Mouse (Mus musculus): Measurements from ENCODE around the gene Lrguk. TPM values are rescaled to one million over a fixed set of nuclear protein-coding genes. Genes with fewer than 3 reads are reported as not detected.

Lrguk gene
- polyA plus RNA-seq, 1 experiment from 2014 or later, result 1.6 TPM

DNA sequence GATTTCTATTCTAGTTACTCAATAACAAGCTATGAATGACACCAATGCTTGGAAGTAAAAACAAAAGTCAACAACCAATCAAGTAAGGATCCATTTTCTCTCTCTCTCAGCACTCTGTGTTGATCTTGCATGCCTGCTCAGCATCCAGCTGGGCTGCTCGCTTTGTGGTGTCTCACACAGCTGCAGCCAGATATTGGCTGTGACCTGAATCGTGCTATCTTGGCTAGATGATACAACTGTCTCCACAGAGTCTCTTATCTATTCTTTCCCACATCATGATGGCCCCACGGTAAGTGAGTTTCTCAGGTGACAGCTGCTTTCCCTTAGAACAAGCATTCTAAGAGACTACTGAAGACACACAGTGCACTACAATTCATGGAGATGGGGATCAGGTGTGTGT, 152.7 kb downstream of the Lrguk start:
- ATAC-seq (ENCODE audit: low read depth), result no peak
- 75% methylated on average over 3 of the region's 3 CpGs for WGBS
- DNase-seq (ENCODE audit: low spot score), result no peak

DNA sequence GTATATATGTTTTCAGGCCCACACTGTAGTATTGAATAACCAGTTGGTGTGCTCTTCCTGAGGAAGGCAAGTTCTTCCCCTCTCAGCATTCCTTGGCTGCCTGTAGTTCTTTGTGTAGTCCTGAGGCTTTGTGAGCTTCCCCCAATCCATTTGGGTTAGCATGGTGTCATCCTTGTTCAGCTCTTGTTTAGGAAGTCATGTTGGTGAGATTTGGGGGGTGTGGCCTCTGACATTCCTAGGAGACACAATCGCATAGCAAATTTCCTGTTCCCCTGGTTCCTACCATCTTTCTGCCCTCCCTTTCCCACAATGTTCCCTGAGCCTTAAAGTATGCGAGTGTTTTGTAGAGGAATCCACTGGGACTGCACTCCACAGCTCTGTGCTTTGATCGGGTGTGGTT, 154.1 kb downstream of the Lrguk start:
- Histone ChIP-seq H3K4me1 (ENCODE audit: control insufficient read depth, insufficient read depth, low read length) (no peaks in the 10 kb centered on the region), H3K36me3 (ENCODE audit: control insufficient read depth, insufficient read depth, low read length) (no peaks in the 10 kb centered on the region), H3K4me3 (ENCODE audit: low read depth, low read length) (no peak overlapping the region), H3K9ac (ENCODE audit: low read depth, low read length) (no peak overlapping the region), H3K27me3 (replicated peaks; ENCODE audit: control insufficient read depth, insufficient read depth, low read length) (no peaks in the 10 kb centered on the region), H3K4me2 (ENCODE audit: low read depth, low read length) (no peak overlapping the region), H3K9me3 (ENCODE audit: control insufficient read depth, low read length) (no peaks in the 10 kb centered on the region), H3K27ac (replicated peaks; ENCODE audit: low read depth, low read length) (no peak overlapping the region)
- no peak for DNase-seq (ENCODE audit: low spot score)
- 76% methylated on average over 3 of the region's 3 CpGs for WGBS
- ATAC-seq (ENCODE audit: low read depth), result no peak

More for the DNA sequence above, 152.7 kb downstream of the Lrguk start:
- Histone ChIP-seq H3K27me3 (replicated peaks; ENCODE audit: control insufficient read depth, insufficient read depth, low read length) (no peaks in the 10 kb centered on the region), H3K9me3 (ENCODE audit: control insufficient read depth, low read length) (no peaks in the 10 kb centered on the region), H3K4me2 (ENCODE audit: low read depth, low read length) (no peak overlapping the region), H3K4me1 (ENCODE audit: control insufficient read depth, insufficient read depth, low read length) (no peaks in the 10 kb centered on the region), H3K9ac (ENCODE audit: low read depth, low read length) (no peak overlapping the region), H3K4me3 (ENCODE audit: low read depth, low read length) (no peak overlapping the region), H3K36me3 (ENCODE audit: control insufficient read depth, insufficient read depth, low read length) (no peaks in the 10 kb centered on the region), H3K27ac (replicated peaks; ENCODE audit: low read depth, low read length) (no peak overlapping the region)

Other genes with a start within 250 kb of the Lrguk start
- gene Slc35b4, start 147.7 kb downstream of the Lrguk start, polyA plus RNA-seq (2014; fragmentation: Nextera tagmentation; extraction: Ambion mirVana), result 54.1 and 56.6 TPM in 2 replicates